Mouse (Mus musculus): ENCODE data around the gene Prl2c3.
"Not testable (repeated sequence)": the region's sequence is repeated elsewhere in the genome, so short reads cannot be mapped to it uniquely, and the experiment has no call there.

Gene Prl2c3

GRCm38 (mm10) chr13:12799979-12800378 is at the start of gene Prl2c3:
Gene Prl2c3 (minus strand): TSS chr13:12800079.
- not testable (repeated sequence) for DNase-seq (ENCODE audit: low read depth, low spot score)

- DNase-seq (ENCODE audit: low read depth, low spot score): not testable (repeated sequence)
These were observed 48.4 kb upstream of the Prl2c3 start for GRCm38 (mm10) chr13:12848254-12848653.

- DNase-seq (ENCODE audit: low read depth, low spot score): not testable (repeated sequence)
These were observed 44.8 kb upstream of the Prl2c3 start for GRCm38 (mm10) chr13:12844701-12845100.

- DNase-seq (ENCODE audit: low read depth, low spot score): not testable (repeated sequence)
These were observed 37.7 kb upstream of the Prl2c3 start for GRCm38 (mm10) chr13:12837546-12837945.

- no peak for DNase-seq (ENCODE audit: low read depth, low spot score)
These were observed 31.9 kb upstream of the Prl2c3 start for GRCm38 (mm10) chr13:12831769-12832168.

- no peak for DNase-seq (ENCODE audit: low read depth, low spot score)
These were observed 29.2 kb upstream of the Prl2c3 start for GRCm38 (mm10) chr13:12829031-12829430.

- DNase-seq (ENCODE audit: low read depth, low spot score): not testable (repeated sequence)
These were observed 24.8 kb upstream of the Prl2c3 start for GRCm38 (mm10) chr13:12824500-12825176.

GRCm38 (mm10) chr13:12813734-12814424 is 14.0 kb upstream of the Prl2c3 start:
- not testable (repeated sequence) for DNase-seq (ENCODE audit: low read depth, low spot score)

- no peak for DNase-seq (ENCODE audit: low read depth, low spot score)
These were observed 9.7 kb upstream of the Prl2c3 start for GRCm38 (mm10) chr13:12809591-12809990.

GRCm38 (mm10) chr13:12808793-12809512 is 9.1 kb upstream of the Prl2c3 start:
- not testable (repeated sequence) for DNase-seq (ENCODE audit: low read depth, low spot score)

GRCm38 (mm10) chr13:12806496-12806895 is 6.6 kb upstream of the Prl2c3 start:
- DNase-seq (ENCODE audit: low read depth, low spot score): not testable (repeated sequence)

GRCm38 (mm10) chr13:12769442-12770091 is 30.3 kb downstream of the Prl2c3 start:
- not testable (repeated sequence) for DNase-seq (ENCODE audit: low read depth, low spot score)
